Mouse (Mus musculus): ENCODE results near the gene Rufy1. TPM values are rescaled to one million over a fixed set of nuclear protein-coding genes. Genes with fewer than 3 reads are reported as not detected.

The Rufy1 gene
- polyA plus RNA-seq, 1 experiment from 2014 or later: 29.5 TPM

DNA sequence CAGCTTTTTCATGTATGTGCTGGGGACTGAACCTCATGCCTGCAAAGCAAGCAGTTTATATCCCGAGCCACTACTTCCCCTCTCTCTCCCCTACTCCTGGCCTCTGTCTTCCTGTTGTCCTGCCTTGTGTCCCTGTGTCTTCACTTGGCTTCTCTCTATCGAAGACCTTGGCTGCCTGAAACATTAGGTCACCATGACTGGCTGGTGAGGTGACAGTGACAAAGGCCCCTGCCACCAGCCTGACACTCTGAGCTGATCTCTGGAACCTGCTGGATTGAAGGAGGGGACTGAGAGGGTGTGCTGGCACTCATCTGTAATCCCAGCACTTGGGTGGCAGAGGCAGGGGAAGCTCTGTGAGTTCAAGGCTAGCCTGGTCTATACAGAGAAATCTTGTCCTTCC is 13.1 kb downstream of the Rufy1 start:
- Histone ChIP-seq H3K4me1 (peaks cover 12% of the 10 kb centered on the region), H3K27ac (no peak overlapping the region), H3K4me2 (no peak overlapping the region), H3K9ac (no peak overlapping the region), H3K36me3 (replicated peaks) (peaks cover 25% of the 10 kb centered on the region), H3K9me3 (no peaks in the 10 kb centered on the region), H3K4me3 (no peak overlapping the region), H3K27me3 (replicated peaks) (no peaks in the 10 kb centered on the region)
- no peak for ATAC-seq (replicated peaks)
- 77% methylated on average over 2 of the region's 2 CpGs for WGBS

DNA sequence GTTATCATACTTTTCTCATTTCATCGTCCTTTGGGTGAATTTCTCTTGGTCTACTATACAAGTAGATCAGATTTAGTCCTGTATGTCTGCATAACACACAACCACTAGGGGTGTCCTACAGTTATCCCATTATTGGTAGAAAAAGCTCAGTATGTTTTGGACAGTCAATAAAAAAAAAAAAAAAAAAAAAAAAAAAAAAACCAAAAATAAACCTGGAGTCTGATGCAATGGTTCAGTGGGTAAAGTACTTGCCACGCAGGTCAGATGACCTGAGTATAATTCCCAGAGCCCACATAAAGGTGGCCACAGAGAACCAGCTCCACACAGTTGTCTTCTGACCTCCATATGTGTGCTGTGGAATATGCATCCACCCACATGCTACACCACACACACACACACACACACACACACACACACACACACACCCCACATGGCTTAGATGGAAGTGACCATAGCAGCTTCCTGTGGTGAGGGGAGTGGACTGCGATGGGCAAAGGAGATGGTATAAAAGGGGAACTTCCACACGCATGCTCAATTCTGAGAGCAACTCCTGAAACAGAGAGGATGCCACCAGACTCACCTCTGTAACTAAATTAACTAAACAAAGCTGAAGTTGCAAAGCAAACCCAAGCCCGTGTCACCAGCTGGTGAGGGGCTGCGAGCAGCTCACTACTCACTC is 15.2 kb downstream of the Rufy1 start:
- 94% methylated on average over 6 of the region's 6 CpGs for WGBS
- peaks cover 31% of the 10 kb centered on the region for H3K36me3 ChIP-seq (replicated peaks)
- no peak overlapping the region for H3K4me2 ChIP-seq
- no peak overlapping the region for H3K4me3 ChIP-seq
- H3K27ac ChIP-seq: no peak overlapping the region
- H3K9me3 ChIP-seq: no peaks in the 10 kb centered on the region
- ATAC-seq (replicated peaks): no peak
- H3K4me1 ChIP-seq: no peaks in the 10 kb centered on the region
- no peaks in the 10 kb centered on the region for H3K27me3 ChIP-seq (replicated peaks)
- H3K9ac ChIP-seq: no peak overlapping the region

GRCm38 (mm10) chr11:50407235-50407634 is 23.7 kb downstream of the Rufy1 start:
- no peak for ATAC-seq (replicated peaks)
- H3K4me3 ChIP-seq: no peak overlapping the region
- peaks cover 13% of the 10 kb centered on the region for H3K36me3 ChIP-seq (replicated peaks)
- H3K4me2 ChIP-seq: no peak overlapping the region
- no peaks in the 10 kb centered on the region for H3K4me1 ChIP-seq
- WGBS: 76% methylated on average over 6 of the region's 6 CpGs
- H3K9ac ChIP-seq: no peak overlapping the region
- no peak overlapping the region for H3K27ac ChIP-seq
- no peaks in the 10 kb centered on the region for H3K9me3 ChIP-seq
- no peaks in the 10 kb centered on the region for H3K27me3 ChIP-seq (replicated peaks)

DNA sequence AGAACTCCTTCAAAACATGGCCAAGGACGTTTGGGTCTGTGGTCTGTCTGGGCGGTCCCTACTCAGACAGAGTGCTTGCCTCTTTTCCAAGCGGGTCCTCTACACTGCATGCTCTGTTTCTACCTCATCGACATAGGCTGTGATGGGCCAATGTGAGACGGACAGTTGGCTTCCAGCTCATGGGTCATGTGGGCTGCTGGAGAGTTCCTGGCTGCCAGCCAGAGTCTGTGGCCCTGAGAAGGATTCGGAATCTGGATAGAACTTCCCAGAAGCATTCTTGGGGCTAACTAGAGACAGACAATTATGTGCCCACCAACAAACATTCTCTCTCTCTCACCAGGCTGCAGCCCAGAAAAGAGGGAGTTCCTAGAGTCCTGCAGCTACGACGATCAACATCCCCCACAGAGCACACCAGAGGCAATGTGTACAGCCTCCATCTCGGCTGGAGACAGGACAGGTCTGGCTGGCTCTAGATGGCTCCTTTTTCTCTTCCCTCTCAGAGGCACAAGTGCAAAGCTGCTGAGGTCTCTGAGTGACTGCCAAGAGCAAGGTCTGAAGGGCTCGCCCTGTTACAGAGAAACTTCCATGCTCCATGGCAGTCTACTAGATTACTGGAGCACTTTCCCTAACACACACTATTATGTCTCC is 27.4 kb downstream of the Rufy1 start:
- H3K9ac ChIP-seq: no peak overlapping the region
- H3K4me1 ChIP-seq: no peaks in the 10 kb centered on the region
- H3K4me3 ChIP-seq: no peak overlapping the region
- H3K4me2 ChIP-seq: no peak overlapping the region
- no peaks in the 10 kb centered on the region for H3K27me3 ChIP-seq (replicated peaks)
- H3K9me3 ChIP-seq: no peaks in the 10 kb centered on the region
- no peak for ATAC-seq (replicated peaks)
- peaks cover 31% of the 10 kb centered on the region for H3K36me3 ChIP-seq (replicated peaks)
- H3K27ac ChIP-seq: no peak overlapping the region
- 78% methylated on average over 10 of the region's 10 CpGs for WGBS

DNA sequence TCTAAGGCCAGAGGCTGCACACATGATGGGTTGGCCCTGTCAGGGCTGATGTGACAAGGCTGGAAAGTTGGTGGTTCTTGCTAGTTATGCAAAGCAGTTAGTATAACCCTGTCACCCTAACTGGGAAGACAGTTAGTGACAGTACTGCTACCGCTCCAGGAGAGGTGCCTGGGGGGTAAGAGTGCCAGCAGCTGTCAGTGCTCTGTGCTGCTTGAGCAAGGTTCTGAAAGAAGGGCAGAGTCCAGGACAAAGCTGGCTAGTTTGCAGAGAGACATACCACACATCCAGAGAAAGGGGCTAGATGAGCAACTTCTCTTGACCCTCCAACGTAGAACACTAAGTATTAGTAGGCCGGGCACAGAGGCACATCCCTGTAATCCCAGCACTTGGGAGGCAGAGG is 28.4 kb downstream of the Rufy1 start:
- H3K36me3 ChIP-seq (replicated peaks): peaks cover 31% of the 10 kb centered on the region
- 93% methylated on average over 3 of the region's 3 CpGs for WGBS
- H3K27ac ChIP-seq: no peak overlapping the region
- H3K4me3 ChIP-seq: no peak overlapping the region
- no peaks in the 10 kb centered on the region for H3K4me1 ChIP-seq
- no peaks in the 10 kb centered on the region for H3K9me3 ChIP-seq
- H3K9ac ChIP-seq: no peak overlapping the region
- H3K4me2 ChIP-seq: no peak overlapping the region
- ATAC-seq (replicated peaks): no peak
- no peaks in the 10 kb centered on the region for H3K27me3 ChIP-seq (replicated peaks)

- peaks cover 53% of the 10 kb centered on the region for H3K36me3 ChIP-seq (replicated peaks)
- no peaks in the 10 kb centered on the region for H3K27me3 ChIP-seq (replicated peaks)
- H3K9ac ChIP-seq: no peak overlapping the region
- H3K4me3 ChIP-seq: no peak overlapping the region
- no peak overlapping the region for H3K4me2 ChIP-seq
- 92% methylated on average over 13 of the region's 13 CpGs for WGBS
- ATAC-seq (replicated peaks): no peak
- H3K27ac ChIP-seq: no peak overlapping the region
- no peaks in the 10 kb centered on the region for H3K4me1 ChIP-seq
- no peaks in the 10 kb centered on the region for H3K9me3 ChIP-seq
These were observed 32.1 kb downstream of the Rufy1 start for GRCm38 (mm10) chr11:50398803-50399202.

- peaks cover 55% of the 10 kb centered on the region for H3K36me3 ChIP-seq (replicated peaks)
- H3K27ac ChIP-seq: no peak overlapping the region
- H3K4me1 ChIP-seq: no peaks in the 10 kb centered on the region
- H3K27me3 ChIP-seq (replicated peaks): no peaks in the 10 kb centered on the region
- no peak overlapping the region for H3K4me2 ChIP-seq
- H3K9ac ChIP-seq: no peak overlapping the region
- ATAC-seq (replicated peaks): no peak
- H3K4me3 ChIP-seq: no peak overlapping the region
- WGBS: 84% methylated on average over 9 of the region's 9 CpGs
- no peaks in the 10 kb centered on the region for H3K9me3 ChIP-seq
These were observed 33.6 kb downstream of the Rufy1 start for GRCm38 (mm10) chr11:50397316-50397715.

DNA sequence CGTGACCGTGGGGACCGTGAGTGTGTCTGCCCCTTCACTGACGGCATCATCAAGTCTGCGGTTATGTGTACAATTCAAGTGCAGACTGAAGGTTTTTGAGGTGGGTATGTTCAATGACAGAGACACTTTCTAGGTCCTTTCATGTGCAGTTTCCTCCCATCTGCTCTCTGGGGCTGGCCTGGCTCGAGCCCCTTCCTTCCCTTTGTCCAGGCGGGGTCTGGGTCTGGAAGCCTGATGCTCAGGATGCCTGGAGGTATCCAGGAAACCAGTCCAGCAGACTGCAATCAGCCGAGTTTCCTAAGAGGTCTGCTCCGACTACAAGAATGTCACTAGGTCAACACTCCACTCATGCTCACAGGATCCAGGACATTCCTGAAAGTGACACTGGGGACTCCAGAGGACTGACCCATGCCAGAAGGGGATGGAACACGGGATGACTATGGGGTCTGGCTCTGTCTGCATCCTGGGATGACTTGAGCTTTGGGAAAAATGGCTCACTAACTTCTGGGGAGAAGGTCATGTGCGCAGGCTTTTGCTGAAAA is 34.1 kb downstream of the Rufy1 start:
- Histone ChIP-seq H3K36me3 (replicated peaks) (peaks cover 53% of the 10 kb centered on the region), H3K9ac (no peak overlapping the region), H3K27ac (no peak overlapping the region), H3K27me3 (replicated peaks) (no peaks in the 10 kb centered on the region), H3K4me1 (no peaks in the 10 kb centered on the region), H3K9me3 (no peaks in the 10 kb centered on the region), H3K4me3 (no peak overlapping the region), H3K4me2 (no peak overlapping the region)
- WGBS: 82% methylated on average over 11 of the region's 11 CpGs
- ATAC-seq (replicated peaks): no peak

- Histone ChIP-seq H3K36me3 (replicated peaks) (peaks cover 43% of the 10 kb centered on the region), H3K4me3 (no peak overlapping the region), H3K9ac (no peak overlapping the region), H3K27ac (no peak overlapping the region), H3K9me3 (no peaks in the 10 kb centered on the region), H3K4me1 (no peaks in the 10 kb centered on the region), H3K4me2 (no peak overlapping the region), H3K27me3 (replicated peaks) (no peaks in the 10 kb centered on the region)
- no peak for ATAC-seq (replicated peaks)
- WGBS: 91% methylated on average over 7 of the region's 7 CpGs
These were observed 36.2 kb downstream of the Rufy1 start for GRCm38 (mm10) chr11:50394731-50395130.

DNA sequence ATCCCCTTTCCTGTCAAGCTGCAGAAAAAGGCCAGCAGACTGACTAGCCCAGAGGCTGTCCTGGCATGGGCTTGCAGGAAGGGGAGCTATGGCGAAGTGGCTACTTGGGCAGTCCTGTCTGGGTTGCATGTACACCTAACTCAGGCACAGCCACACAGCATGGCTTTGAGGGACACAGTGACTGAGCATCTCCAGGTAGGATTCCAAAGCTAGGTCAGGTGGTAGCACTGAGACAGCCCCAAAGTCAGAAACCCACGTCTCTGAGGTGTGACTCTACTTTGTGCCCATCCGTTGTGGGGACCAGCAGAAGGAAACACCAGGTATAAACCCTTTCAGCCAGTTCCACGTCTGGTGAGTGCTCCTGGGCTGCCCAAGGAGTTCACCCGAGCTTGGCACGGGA is 37.6 kb downstream of the Rufy1 start:
- 85% methylated on average over 6 of the region's 6 CpGs for WGBS
- no peak for ATAC-seq (replicated peaks)
- peaks cover 37% of the 10 kb centered on the region for H3K36me3 ChIP-seq (replicated peaks)

GRCm38 (mm10) chr11:50391272-50391960 is 39.5 kb downstream of the Rufy1 start:
- Histone ChIP-seq H3K9me3 (no peaks in the 10 kb centered on the region), H3K27ac (no peak overlapping the region), H3K27me3 (replicated peaks) (no peaks in the 10 kb centered on the region), H3K4me1 (no peaks in the 10 kb centered on the region), H3K4me3 (no peak overlapping the region), H3K4me2 (no peak overlapping the region), H3K36me3 (replicated peaks) (peaks cover 45% of the 10 kb centered on the region), H3K9ac (no peak overlapping the region)
- ATAC-seq (replicated peaks): no peak
- 85% methylated on average over 4 of the region's 4 CpGs for WGBS

More for the DNA sequence above, 37.6 kb downstream of the Rufy1 start:
- no peaks in the 10 kb centered on the region for H3K27me3 ChIP-seq (replicated peaks)
- H3K9ac ChIP-seq: no peak overlapping the region
- H3K4me2 ChIP-seq: no peak overlapping the region
- no peak overlapping the region for H3K27ac ChIP-seq
- H3K4me3 ChIP-seq: no peak overlapping the region
- no peaks in the 10 kb centered on the region for H3K4me1 ChIP-seq
- no peaks in the 10 kb centered on the region for H3K9me3 ChIP-seq

- Histone ChIP-seq H3K9ac (no peak overlapping the region), H3K27ac (no peak overlapping the region), H3K4me1 (no peaks in the 10 kb centered on the region), H3K4me2 (no peak overlapping the region), H3K4me3 (no peak overlapping the region), H3K27me3 (replicated peaks) (no peaks in the 10 kb centered on the region), H3K9me3 (no peaks in the 10 kb centered on the region), H3K36me3 (replicated peaks) (peaks cover 43% of the 10 kb centered on the region)
- ATAC-seq (replicated peaks): peak; percentile 40; the same call in 1 of the 2 replicates
- WGBS: 78% methylated on average over 5 of the region's 5 CpGs
These were observed 41.3 kb downstream of the Rufy1 start for GRCm38 (mm10) chr11:50389616-50390015.

All from midbrain, embryonic 15.5 days (tissue).